Mouse (Mus musculus) ES-E14 (cell line): Measurements from ENCODE around the gene Dclk2. TPM values are rescaled to one million over a fixed set of nuclear protein-coding genes. Genes with fewer than 3 reads are reported as not detected.

Experiments
- DNase-seq: peaks from one replicate; pipeline ENCODE4 v3.0.0-alpha.2; 2013; ENCODE audit warnings: low read depth, low spot score
- H3K27ac ChIP-seq: 2 replicates; pipeline ENCODE4 v1.5.1; 2012; ENCODE audit warnings: low read depth, mild to moderate bottlenecking, low read length, moderate library complexity, mixed read lengths; ENCODE audit not compliant: poor library complexity, insufficient read depth, severe bottlenecking
- H3K36me3 ChIP-seq: 2 replicates; pipeline ENCODE4 v1.6.1; 2012; ENCODE audit warnings: mild to moderate bottlenecking, low read length, moderate library complexity, mixed read lengths; ENCODE audit not compliant: control insufficient read depth, poor library complexity, insufficient read depth, severe bottlenecking
- H3K4me1 ChIP-seq, 2 experiments: fragments of 150-350 bp in 1 of 2; sonication (generic) in 1 of 2; 2 replicates each; pipeline ENCODE4 v1.6.1; 2012; ENCODE audit warnings: low read length in 2 of 2, mild to moderate bottlenecking in 1 of 2, mixed read lengths in 1 of 2; ENCODE audit not compliant: control insufficient read depth in 2 of 2, insufficient read depth in 2 of 2, poor library complexity in 1 of 2
- H3K4me3 ChIP-seq, 2 experiments: fragments of 150-350 bp in 1 of 2; sonication (generic) in 1 of 2; 2 replicates each; pipeline ENCODE4 v1.5.1; 2012; ENCODE audit warnings: low read length in 2 of 2, low read depth in 1 of 2, mild to moderate bottlenecking in 1 of 2, mixed read lengths in 1 of 2; ENCODE audit not compliant: insufficient read depth in 1 of 2, poor library complexity in 1 of 2, severe bottlenecking in 1 of 2
- H3K9ac ChIP-seq: 2 replicates; pipeline ENCODE4 v1.6.1; 2012; ENCODE audit warnings: low read depth, mild to moderate bottlenecking, low read length, mixed read lengths; ENCODE audit not compliant: poor library complexity, insufficient read depth, severe bottlenecking
- H3K9me3 ChIP-seq: fragments of 150-350 bp; sonication (generic); 2 replicates; pipeline ENCODE4 v1.6.1; 2012; ENCODE audit warnings: low read depth, mild to moderate bottlenecking, low read length; ENCODE audit not compliant: control insufficient read depth, insufficient read depth
- CHD2 ChIP-seq: IDR thresholded peaks from 2 replicates; pipeline ENCODE4 v1.6.1; 2014; ENCODE audit warnings: mild to moderate bottlenecking, low read depth, low read length, inconsistent platforms
- HCFC1 ChIP-seq: IDR thresholded peaks from 2 replicates; pipeline ENCODE4 v1.6.1; 2012; ENCODE audit warnings: low read length, inconsistent platforms, borderline replicate concordance; ENCODE audit not compliant: insufficient read depth
- MAFK ChIP-seq: IDR thresholded peaks from 2 replicates; pipeline ENCODE4 v1.6.1; 2014; ENCODE audit warnings: mild to moderate bottlenecking, low read depth, low read length, inconsistent platforms; ENCODE audit not compliant: insufficient read depth
- ZC3H11A ChIP-seq: IDR thresholded peaks from 2 replicates; pipeline ENCODE4 v1.6.1; 2012; ENCODE audit warnings: low read depth, mild to moderate bottlenecking, inconsistent platforms, low read length, borderline replicate concordance
- ZNF384 ChIP-seq: IDR thresholded peaks from 2 replicates; pipeline ENCODE4 v1.6.1; 2012; ENCODE audit warnings: low read depth, low read length, inconsistent platforms
- in situ Hi-C, 2 experiments: fragments of 600-800 bp; cut with MboI; formaldehyde crosslinking; loops; one replicate each; pipeline ENCODE4 v1.15.1; 2025; ENCODE audit warnings: low sequenced_read_pairs in 2 of 2, inconsistent platforms in 1 of 2; ENCODE audit not compliant: unreplicated experiment in 2 of 2
- total RNA-seq: library from RNA; depleted of rRNA; stranded (reverse); fragments of 300-350 nt; gene quantifications from 2 replicates; pipeline ENCODE4 v1.2.3, GENCODE M21; 2012

The Dclk2 gene
- total RNA-seq, 1 experiment, result 13.6 TPM

DNA sequence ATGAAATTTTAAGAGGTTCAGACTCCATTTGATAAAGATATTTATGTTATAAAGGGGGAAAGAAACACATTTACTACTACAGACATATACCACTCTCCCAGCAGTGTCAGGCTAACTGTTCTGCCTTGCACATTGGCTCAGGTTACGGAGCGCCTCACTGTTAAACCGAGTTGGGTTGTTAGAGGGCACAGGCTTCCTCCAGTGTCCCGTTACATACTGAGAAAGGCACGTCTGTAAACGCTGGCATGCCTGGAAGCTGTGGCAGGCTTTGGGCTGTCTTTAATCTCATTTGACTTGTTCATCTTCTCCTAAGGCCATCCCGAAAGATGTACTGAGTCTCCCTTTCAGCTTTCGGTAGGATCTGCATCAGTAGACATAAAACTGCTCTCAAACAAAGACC lies 152.1 kb downstream of the Dclk2 start:
- Histone ChIP-seq H3K4me1 (no peaks in the 10 kb centered on the region), H3K9ac (no peak overlapping the region), H3K27ac (no peak overlapping the region), H3K4me3 (no peak overlapping the region), H3K9me3 (no peaks in the 10 kb centered on the region), H3K36me3 (no peaks in the 10 kb centered on the region)
- TF ChIP-seq ZNF384, result no peak
- no peak for TF ChIP-seq ZC3H11A
- no peak for TF ChIP-seq MAFK
- TF ChIP-seq CHD2, result no peak
- no peak for TF ChIP-seq HCFC1
- in situ Hi-C loops, result loop anchor here in 1 of 2 experiments (10.0 kb wide), 1 partner anchor 444 kb away; no protein-coding TSS in a partner anchor
- no peak for DNase-seq

DNA sequence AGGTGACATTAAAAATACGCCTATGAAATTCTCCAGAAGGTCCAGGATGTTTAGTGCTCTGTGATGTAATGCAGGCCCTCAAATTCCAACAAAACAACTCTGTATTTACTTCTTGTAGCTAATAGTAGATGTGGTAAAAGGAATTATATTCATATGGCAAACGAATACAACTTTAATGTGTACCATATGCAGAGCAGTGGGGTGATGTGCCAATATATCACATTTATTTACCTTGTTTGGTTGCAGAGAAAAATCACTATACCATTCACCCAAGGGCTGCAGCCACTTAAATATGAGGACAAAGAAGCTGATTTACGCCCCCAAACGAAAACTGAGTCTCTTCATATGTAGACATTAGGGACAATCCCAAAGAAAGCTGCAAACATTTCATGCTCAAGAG lies 158.2 kb downstream of the Dclk2 start:
- H3K9me3 ChIP-seq, result no peaks in the 10 kb centered on the region
- H3K4me1 ChIP-seq, result no peaks in the 10 kb centered on the region
- H3K4me3 ChIP-seq, result no peak overlapping the region
- DNase-seq, result no peak
- in situ Hi-C loops, result loop anchor here in 1 of 2 experiments (10.0 kb wide), 1 partner anchor 438 kb away; no protein-coding TSS in a partner anchor
- no peak overlapping the region for H3K27ac ChIP-seq
- no peak overlapping the region for H3K9ac ChIP-seq
- TF ChIP-seq MAFK, result no peak
- TF ChIP-seq CHD2, result no peak
- TF ChIP-seq ZC3H11A, result no peak
- TF ChIP-seq HCFC1, result no peak
- no peak for TF ChIP-seq ZNF384
- no peaks in the 10 kb centered on the region for H3K36me3 ChIP-seq

DNA sequence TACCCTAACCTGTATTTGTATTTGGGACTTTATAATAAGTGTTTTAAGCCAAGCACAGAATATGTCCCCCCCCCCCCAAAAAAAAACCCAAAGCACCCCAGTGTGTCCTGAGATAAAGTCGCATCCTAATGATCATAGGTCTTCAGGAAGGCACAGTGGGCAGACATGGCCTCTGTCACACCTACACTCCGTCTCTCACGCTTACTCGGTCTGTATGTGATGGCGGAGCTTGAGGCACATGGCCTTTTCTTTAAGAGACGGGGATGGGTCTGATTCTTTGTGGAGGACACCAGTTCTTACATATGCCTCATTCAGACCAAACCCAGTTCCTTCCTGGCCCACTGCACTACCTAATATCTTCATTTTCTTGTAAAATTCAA lies 158.6 kb downstream of the Dclk2 start:
- Histone ChIP-seq H3K36me3 (no peaks in the 10 kb centered on the region), H3K27ac (no peak overlapping the region), H3K4me3 (no peak overlapping the region), H3K4me1 (no peaks in the 10 kb centered on the region), H3K9me3 (no peaks in the 10 kb centered on the region), H3K9ac (no peak overlapping the region)
- in situ Hi-C loops, result loop anchor here in 1 of 2 experiments (10.0 kb wide), 1 partner anchor 437 kb away; no protein-coding TSS in a partner anchor
- no peak for TF ChIP-seq ZNF384
- TF ChIP-seq CHD2, result no peak
- TF ChIP-seq HCFC1, result no peak
- no peak for TF ChIP-seq MAFK
- TF ChIP-seq ZC3H11A, result no peak
- no peak for DNase-seq

DNA sequence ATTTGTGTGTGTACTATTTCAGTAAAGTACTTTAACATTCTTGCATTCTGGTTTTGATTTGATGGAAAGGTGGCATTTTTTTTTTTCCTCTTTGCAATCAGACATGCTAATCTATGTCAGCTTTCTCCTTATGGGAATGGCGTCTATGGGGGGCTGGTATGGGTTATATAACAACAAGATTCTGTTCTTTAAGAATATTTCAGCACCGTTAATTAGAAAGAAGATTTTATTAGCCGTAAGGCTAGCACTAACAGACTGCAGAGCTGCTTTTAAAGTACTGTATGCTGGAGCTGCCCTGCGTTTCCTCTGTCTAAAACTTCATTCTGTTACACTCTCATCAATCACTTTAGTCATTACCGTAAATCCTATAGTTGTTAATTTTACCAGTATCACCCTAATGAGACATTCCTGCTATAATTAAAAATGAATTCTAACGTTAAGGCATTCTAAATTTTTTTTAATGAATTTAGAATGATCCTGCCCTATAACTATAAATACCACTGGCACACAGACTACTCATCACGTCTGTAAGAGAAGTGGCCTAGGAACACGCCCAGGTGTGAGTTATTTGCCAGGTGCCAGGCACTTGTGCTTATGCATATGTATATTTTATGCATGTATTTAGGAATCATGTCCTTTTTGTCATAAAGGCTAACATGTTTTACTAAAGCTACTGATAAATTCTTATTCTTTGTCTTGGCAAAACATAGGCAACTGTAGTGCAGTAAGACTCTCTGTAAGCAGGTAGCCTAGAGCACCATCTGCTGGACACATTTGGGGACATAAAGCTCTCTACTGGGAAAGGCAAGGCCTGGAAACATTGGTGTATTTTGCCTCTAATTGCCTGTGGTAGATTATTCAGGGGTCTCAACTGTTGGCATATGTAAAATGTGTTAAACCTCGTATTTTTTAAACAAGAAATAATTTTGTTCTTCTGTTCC lies 159.3 kb downstream of the Dclk2 start:
- Histone ChIP-seq H3K27ac (no peak overlapping the region), H3K9me3 (no peaks in the 10 kb centered on the region), H3K9ac (no peak overlapping the region), H3K4me1 (no peaks in the 10 kb centered on the region), H3K36me3 (no peaks in the 10 kb centered on the region), H3K4me3 (no peak overlapping the region)
- no peak for TF ChIP-seq ZNF384
- TF ChIP-seq ZC3H11A, result peak; percentile 89
- in situ Hi-C loops, result loop anchor here in 1 of 2 experiments (10.0 kb wide), 1 partner anchor 437 kb away; no protein-coding TSS in a partner anchor
- peak; percentile 40 for DNase-seq
